Mouse (Mus musculus): ENCODE results near the gene Zfp37.

- TF ChIP-seq CTCF (IDR thresholded peaks at IDR 0.05; ENCODE audit: low read depth, low read length) (no peak), POLR2A (IDR thresholded peaks at IDR 0.05; ENCODE audit: borderline replicate concordance, low read depth, low read length) (no peak)
Observed at GRCm38 (mm10) chr4:62254551-62254950, 23.7 kb upstream of the Zfp37 start.

All from bone marrow macrophage, adult 2 months (primary cell).